Mouse (Mus musculus): ENCODE data around the gene Ubap1. TPM values are rescaled to one million over a fixed set of nuclear protein-coding genes. Genes with fewer than 3 reads are reported as not detected.

Gene Ubap1
- polyA plus RNA-seq, 1 experiment from 2014 or later = 67.2 TPM

DNA sequence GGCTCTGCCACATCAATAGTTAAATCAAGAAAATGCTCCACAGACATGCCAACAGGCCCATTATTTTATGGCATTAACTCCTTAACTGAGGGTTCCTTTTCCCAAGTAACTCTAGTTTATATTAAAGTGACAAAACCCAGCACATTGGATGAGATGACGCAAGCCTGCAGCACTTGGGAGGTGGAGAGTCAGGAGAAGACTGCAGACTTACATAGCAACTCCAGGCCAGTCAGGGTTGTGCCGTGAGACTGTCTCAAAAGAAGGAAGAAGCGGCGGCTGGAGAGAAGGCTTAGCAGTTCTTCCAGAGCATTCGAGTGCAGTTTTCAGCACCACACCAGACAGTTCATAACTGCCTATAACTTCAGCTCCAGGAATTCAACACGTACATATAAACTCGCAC lies 10.6 kb downstream of the Ubap1 start:
- 95% methylated on average over 7 of the region's 7 CpGs for WGBS
- H3K36me3 ChIP-seq (ENCODE audit: poor library complexity, severe bottlenecking) = peaks cover 21% of the 10 kb centered on the region
- no peak overlapping the region for H3K27ac ChIP-seq
- ATAC-seq = no peak
- no peaks in the 10 kb centered on the region for H3K27me3 ChIP-seq
- H3K4me1 ChIP-seq = peaks cover 24% of the 10 kb centered on the region
- no peak overlapping the region for H3K4me3 ChIP-seq
- H3K9ac ChIP-seq = no peak overlapping the region
- 0 out of 2 replicates have a peak, but pooled peaks cover 2% of the 10 kb centered on the region for H3K9me3 ChIP-seq (replicated peaks)
- H3K4me2 ChIP-seq = no peak overlapping the region

DNA sequence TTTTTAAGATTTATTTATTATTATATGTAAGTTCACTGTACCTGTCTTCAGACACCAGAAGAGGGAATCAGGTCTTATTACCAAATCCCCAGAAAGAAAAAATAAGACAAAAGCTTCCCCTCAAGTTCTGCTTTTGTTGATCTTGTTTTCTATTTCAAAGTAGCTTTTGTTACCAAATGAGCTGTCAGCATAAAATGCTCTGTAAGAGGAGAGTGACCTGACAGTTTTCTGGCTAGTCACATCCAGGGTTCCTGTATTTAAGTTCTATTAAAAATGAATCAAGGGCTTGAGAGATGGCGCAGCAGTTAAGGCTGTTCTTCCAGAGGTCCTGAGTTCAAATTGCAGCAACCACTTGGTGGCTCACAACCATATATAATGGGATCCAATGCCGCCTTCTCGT lies 12.3 kb downstream of the Ubap1 start:
- no peak for ATAC-seq
- no peaks in the 10 kb centered on the region for H3K9me3 ChIP-seq (replicated peaks)
- no peak overlapping the region for H3K4me3 ChIP-seq
- peaks cover 20% of the 10 kb centered on the region for H3K4me1 ChIP-seq
- H3K9ac ChIP-seq = no peak overlapping the region
- H3K27ac ChIP-seq = no peak overlapping the region
- WGBS = 98% methylated on average over 3 of the region's 3 CpGs
- no peak overlapping the region for H3K4me2 ChIP-seq
- H3K27me3 ChIP-seq = no peaks in the 10 kb centered on the region
- peaks cover 8% of the 10 kb centered on the region; the same call in 1 of the 2 replicates for H3K36me3 ChIP-seq (ENCODE audit: poor library complexity, severe bottlenecking)

GRCm38 (mm10) chr4:41368198-41368597 lies 19.4 kb downstream of the Ubap1 start:
- Histone ChIP-seq H3K9me3 (replicated peaks) (no peaks in the 10 kb centered on the region), H3K4me3 (no peak overlapping the region), H3K4me2 (no peak overlapping the region), H3K9ac (no peak overlapping the region), H3K4me1 (no peaks in the 10 kb centered on the region), H3K36me3 (ENCODE audit: poor library complexity, severe bottlenecking) (peaks cover 50% of the 10 kb centered on the region), H3K27ac (no peak overlapping the region), H3K27me3 (no peaks in the 10 kb centered on the region)
- 93% methylated on average over 4 of the region's 4 CpGs for WGBS
- ATAC-seq = no peak

- H3K9ac ChIP-seq = no peak overlapping the region
- no peak overlapping the region for H3K4me3 ChIP-seq
- no peak for ATAC-seq
- peaks cover 63% of the 10 kb centered on the region for H3K36me3 ChIP-seq (ENCODE audit: poor library complexity, severe bottlenecking)
- H3K4me2 ChIP-seq = no peak overlapping the region
- no peaks in the 10 kb centered on the region for H3K9me3 ChIP-seq (replicated peaks)
- H3K27ac ChIP-seq = no peak overlapping the region
- H3K27me3 ChIP-seq = no peaks in the 10 kb centered on the region
- 91% methylated on average over 9 of the region's 9 CpGs for WGBS
- no peaks in the 10 kb centered on the region for H3K4me1 ChIP-seq
These were observed 21.1 kb downstream of the Ubap1 start for GRCm38 (mm10) chr4:41369702-41370437.

DNA sequence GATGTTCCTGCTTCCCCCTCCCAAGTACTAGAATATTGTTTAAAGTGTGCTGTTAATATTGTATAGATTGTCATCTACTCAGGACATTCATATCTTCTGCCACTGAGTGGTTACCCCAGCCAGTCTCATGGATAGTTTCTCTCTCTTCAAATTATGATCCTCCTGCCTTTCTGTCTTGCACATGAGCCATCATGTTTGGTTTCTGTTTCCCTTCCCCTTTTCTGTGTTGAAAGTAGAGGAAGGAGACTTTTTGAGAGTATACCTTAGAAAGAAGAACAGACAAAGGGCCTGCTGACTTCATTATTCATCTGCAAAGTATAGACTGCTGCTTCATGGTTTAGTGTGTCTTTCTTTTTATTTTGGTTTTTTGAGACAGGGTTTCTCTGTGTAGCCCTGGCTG lies 28.8 kb downstream of the Ubap1 start:
- Histone ChIP-seq H3K9ac (no peak overlapping the region), H3K27ac (no peak overlapping the region), H3K27me3 (no peaks in the 10 kb centered on the region), H3K4me3 (no peak overlapping the region), H3K4me2 (no peak overlapping the region), H3K36me3 (ENCODE audit: poor library complexity, severe bottlenecking) (peaks cover 93% of the 10 kb centered on the region), H3K9me3 (replicated peaks) (no peaks in the 10 kb centered on the region), H3K4me1 (no peaks in the 10 kb centered on the region)
- no peak for ATAC-seq

GRCm38 (mm10) chr4:41381213-41381950 lies 32.6 kb downstream of the Ubap1 start:
- H3K27me3 ChIP-seq = no peaks in the 10 kb centered on the region
- peaks cover 79% of the 10 kb centered on the region for H3K36me3 ChIP-seq (ENCODE audit: poor library complexity, severe bottlenecking)
- H3K9ac ChIP-seq = no peak overlapping the region
- no peak overlapping the region for H3K27ac ChIP-seq
- no peaks in the 10 kb centered on the region for H3K9me3 ChIP-seq (replicated peaks)
- H3K4me1 ChIP-seq = no peaks in the 10 kb centered on the region
- H3K4me3 ChIP-seq = no peak overlapping the region
- no peak overlapping the region for H3K4me2 ChIP-seq
- 90% methylated on average over 5 of the region's 5 CpGs for WGBS
- ATAC-seq = no peak

DNA sequence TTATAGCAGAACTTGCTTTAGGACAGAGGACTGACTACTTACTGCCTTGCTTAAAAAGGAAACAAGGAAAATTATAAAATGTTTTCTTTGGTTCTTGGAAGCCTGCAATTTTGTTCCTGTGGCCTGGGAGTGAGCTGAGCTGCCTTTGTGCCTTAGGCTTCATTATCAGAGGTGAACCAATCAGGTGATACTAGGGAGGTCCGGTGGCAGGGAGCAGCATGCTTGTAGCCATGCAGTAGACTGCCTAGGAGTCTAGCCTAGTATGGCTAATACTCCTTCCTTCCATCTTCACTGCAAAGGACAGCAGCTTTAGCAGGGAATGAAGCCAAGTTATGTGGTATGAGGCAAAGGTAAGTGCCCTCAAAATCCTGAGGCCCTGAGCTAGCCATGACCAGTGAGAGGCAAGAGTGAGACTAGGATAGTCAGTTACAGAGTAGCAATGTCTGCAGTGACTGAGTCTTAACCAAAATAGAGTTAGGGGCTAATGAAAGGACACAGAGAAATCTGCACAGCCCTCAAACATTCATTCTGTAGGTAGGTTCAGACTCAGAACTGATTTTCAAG lies 37.7 kb downstream of the Ubap1 start:
- Histone ChIP-seq H3K4me3 (no peak overlapping the region), H3K4me2 (no peak overlapping the region), H3K9me3 (replicated peaks) (no peaks in the 10 kb centered on the region), H3K9ac (no peak overlapping the region), H3K4me1 (no peaks in the 10 kb centered on the region), H3K27me3 (no peaks in the 10 kb centered on the region), H3K27ac (no peak overlapping the region), H3K36me3 (ENCODE audit: poor library complexity, severe bottlenecking) (peaks cover 74% of the 10 kb centered on the region)
- ATAC-seq = no peak
- 68% methylated on average over 1 of the region's 1 CpGs for WGBS

- no peaks in the 10 kb centered on the region for H3K4me1 ChIP-seq
- H3K9me3 ChIP-seq (replicated peaks) = no peaks in the 10 kb centered on the region
- H3K4me2 ChIP-seq = no peak overlapping the region
- ATAC-seq = no peak
- no peak overlapping the region for H3K4me3 ChIP-seq
- 88% methylated on average over 7 of the region's 7 CpGs for WGBS
- no peak overlapping the region for H3K9ac ChIP-seq
- H3K36me3 ChIP-seq (ENCODE audit: poor library complexity, severe bottlenecking) = peaks cover 74% of the 10 kb centered on the region
- H3K27me3 ChIP-seq = no peaks in the 10 kb centered on the region
- no peak overlapping the region for H3K27ac ChIP-seq
These were observed 39.1 kb downstream of the Ubap1 start for GRCm38 (mm10) chr4:41387755-41388469.

GRCm38 (mm10) chr4:41388616-41389015 lies 39.8 kb downstream of the Ubap1 start:
- 85% methylated on average over 5 of the region's 5 CpGs for WGBS
- peaks cover 74% of the 10 kb centered on the region for H3K36me3 ChIP-seq (ENCODE audit: poor library complexity, severe bottlenecking)

DNA sequence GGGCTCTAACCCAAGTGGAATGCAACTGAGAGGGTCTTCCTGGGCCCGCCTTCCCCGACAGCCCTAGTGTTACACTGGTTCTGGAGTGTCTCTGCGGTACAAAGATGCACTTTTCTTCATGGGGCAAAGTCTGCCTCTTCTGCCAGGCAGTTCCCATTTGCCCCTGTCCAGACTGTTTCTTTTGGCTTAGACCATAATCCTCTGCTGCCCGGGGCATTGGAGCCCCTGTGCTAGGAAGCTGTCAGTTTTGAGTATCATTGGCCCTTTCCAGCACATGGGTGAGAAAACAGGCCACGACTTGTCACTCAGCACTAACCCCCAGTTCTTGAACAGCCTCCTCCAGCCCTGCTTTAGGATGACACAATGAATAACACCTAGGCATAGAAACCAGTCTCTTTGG lies 40.4 kb downstream of the Ubap1 start:
- H3K27ac ChIP-seq = no peak overlapping the region
- H3K27me3 ChIP-seq = no peaks in the 10 kb centered on the region
- H3K4me3 ChIP-seq = no peak overlapping the region
- ATAC-seq = no peak
- no peaks in the 10 kb centered on the region for H3K4me1 ChIP-seq
- H3K36me3 ChIP-seq (ENCODE audit: poor library complexity, severe bottlenecking) = peaks cover 75% of the 10 kb centered on the region
- 89% methylated on average over 5 of the region's 5 CpGs for WGBS
- H3K4me2 ChIP-seq = no peak overlapping the region
- no peak overlapping the region for H3K9ac ChIP-seq
- no peaks in the 10 kb centered on the region for H3K9me3 ChIP-seq (replicated peaks)

More at GRCm38 (mm10) chr4:41388616-41389015, 39.8 kb downstream of the Ubap1 start:
- no peak overlapping the region for H3K4me3 ChIP-seq
- no peaks in the 10 kb centered on the region for H3K27me3 ChIP-seq
- no peak overlapping the region for H3K9ac ChIP-seq
- H3K9me3 ChIP-seq (replicated peaks) = no peaks in the 10 kb centered on the region
- H3K4me2 ChIP-seq = no peak overlapping the region
- ATAC-seq = no peak
- no peak overlapping the region for H3K27ac ChIP-seq
- no peaks in the 10 kb centered on the region for H3K4me1 ChIP-seq

DNA sequence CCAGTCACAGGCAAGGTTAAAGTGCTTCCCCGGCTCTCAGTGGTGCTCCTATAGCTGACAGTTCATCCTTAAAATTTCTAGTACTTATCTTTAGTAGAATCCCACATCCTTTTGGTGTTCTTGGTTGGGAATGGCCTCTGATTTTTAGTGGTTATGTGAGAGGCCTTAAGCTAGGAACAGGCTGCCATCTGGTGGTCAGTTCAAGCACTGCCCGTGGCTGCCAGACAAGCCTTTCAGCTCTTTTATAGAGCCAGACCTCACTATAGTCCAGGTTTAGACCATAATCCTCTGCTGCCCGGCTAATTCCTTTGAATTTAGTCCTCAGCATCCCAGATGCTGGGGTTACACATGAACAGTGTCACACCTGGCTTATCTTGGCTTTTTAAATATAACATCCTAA lies 41.3 kb downstream of the Ubap1 start:
- Histone ChIP-seq H3K36me3 (ENCODE audit: poor library complexity, severe bottlenecking) (peaks cover 83% of the 10 kb centered on the region), H3K4me3 (no peak overlapping the region), H3K4me2 (no peak overlapping the region), H3K9ac (no peak overlapping the region), H3K27me3 (no peaks in the 10 kb centered on the region), H3K9me3 (replicated peaks) (no peaks in the 10 kb centered on the region), H3K4me1 (no peaks in the 10 kb centered on the region), H3K27ac (no peak overlapping the region)
- ATAC-seq = peak; percentile 81
- 30% methylated on average over 3 of the region's 3 CpGs for WGBS

- no peak overlapping the region for H3K4me3 ChIP-seq
- no peak overlapping the region for H3K27ac ChIP-seq
- no peaks in the 10 kb centered on the region for H3K4me1 ChIP-seq
- H3K9ac ChIP-seq = no peak overlapping the region
- ATAC-seq = no peak
- H3K9me3 ChIP-seq (replicated peaks) = no peaks in the 10 kb centered on the region
- WGBS = 88% methylated on average over 2 of the region's 2 CpGs
- H3K27me3 ChIP-seq = no peaks in the 10 kb centered on the region
- no peak overlapping the region for H3K4me2 ChIP-seq
- H3K36me3 ChIP-seq (ENCODE audit: poor library complexity, severe bottlenecking) = peaks cover 90% of the 10 kb centered on the region
These were observed 42.2 kb downstream of the Ubap1 start for GRCm38 (mm10) chr4:41391015-41391414.
